Mouse (Mus musculus): Measurements from ENCODE around the gene Arhgap24.
"Not testable (repeated sequence)": the region's sequence is repeated elsewhere in the genome, so short reads cannot be mapped to it uniquely, and the experiment has no call there.

The Arhgap24 gene

GRCm38 (mm10) chr5:102855805-102856204, 374.6 kb downstream of the Arhgap24 start:
- Histone ChIP-seq H3K4me1 (replicated peaks; ENCODE audit: low read depth, low read length) (no peaks in the 10 kb centered on the region), H3K27me3 (ENCODE audit: insufficient read depth, low read length) (no peaks in the 10 kb centered on the region), H3K4me3 (replicated peaks; ENCODE audit: low read length) (no peak overlapping the region), H3K9me3 (ENCODE audit: low read length) (no peaks in the 10 kb centered on the region), H3K36me3 (ENCODE audit: insufficient read depth, low read length) (no peaks in the 10 kb centered on the region)
- TF ChIP-seq POU5F1 (IDR thresholded peaks at IDR 0.05; ENCODE audit: borderline replicate concordance, low read length) = no peak
- no peak for TF ChIP-seq CTCF (conservative IDR thresholded peaks at IDR 0.05; ENCODE audit: low read length)
- TF ChIP-seq NANOG (IDR thresholded peaks at IDR 0.05; ENCODE audit: borderline replicate concordance, low read length) = no peak

- Histone ChIP-seq H3K4me3 (replicated peaks; ENCODE audit: low read length) (no peak overlapping the region), H3K9me3 (ENCODE audit: low read length) (no peaks in the 10 kb centered on the region), H3K27me3 (ENCODE audit: insufficient read depth, low read length) (no peaks in the 10 kb centered on the region), H3K36me3 (ENCODE audit: insufficient read depth, low read length) (no peaks in the 10 kb centered on the region), H3K4me1 (replicated peaks; ENCODE audit: low read depth, low read length) (no peaks in the 10 kb centered on the region)
- TF ChIP-seq POU5F1 (IDR thresholded peaks at IDR 0.05; ENCODE audit: borderline replicate concordance, low read length) = no peak
- no peak for TF ChIP-seq CTCF (conservative IDR thresholded peaks at IDR 0.05; ENCODE audit: low read length)
- TF ChIP-seq NANOG (IDR thresholded peaks at IDR 0.05; ENCODE audit: borderline replicate concordance, low read length) = no peak
These were observed 376.9 kb downstream of the Arhgap24 start for GRCm38 (mm10) chr5:102858047-102858446.

- H3K9me3 ChIP-seq (ENCODE audit: low read length) = no peaks in the 10 kb centered on the region
- H3K27me3 ChIP-seq (ENCODE audit: insufficient read depth, low read length) = no peaks in the 10 kb centered on the region
- TF ChIP-seq NANOG (IDR thresholded peaks at IDR 0.05; ENCODE audit: borderline replicate concordance, low read length) (no peak), CTCF (conservative IDR thresholded peaks at IDR 0.05; ENCODE audit: low read length) (no peak), POU5F1 (IDR thresholded peaks at IDR 0.05; ENCODE audit: borderline replicate concordance, low read length) (no peak)
- H3K4me1 ChIP-seq (replicated peaks; ENCODE audit: low read depth, low read length) = no peaks in the 10 kb centered on the region
- H3K36me3 ChIP-seq (ENCODE audit: insufficient read depth, low read length) = no peaks in the 10 kb centered on the region
- no peak overlapping the region for H3K4me3 ChIP-seq (replicated peaks; ENCODE audit: low read length)
These were observed 378.6 kb downstream of the Arhgap24 start for GRCm38 (mm10) chr5:102859749-102860148.

- TF ChIP-seq POU5F1 (IDR thresholded peaks at IDR 0.05; ENCODE audit: borderline replicate concordance, low read length) = no peak
- TF ChIP-seq NANOG (IDR thresholded peaks at IDR 0.05; ENCODE audit: borderline replicate concordance, low read length) = no peak
- no peak for TF ChIP-seq CTCF (conservative IDR thresholded peaks at IDR 0.05; ENCODE audit: low read length)
- H3K36me3 ChIP-seq (ENCODE audit: insufficient read depth, low read length) = no peaks in the 10 kb centered on the region
- H3K4me3 ChIP-seq (replicated peaks; ENCODE audit: low read length) = no peak overlapping the region
These were observed 387.0 kb downstream of the Arhgap24 start for GRCm38 (mm10) chr5:102868196-102868595.

GRCm38 (mm10) chr5:102872996-102873395, 391.8 kb downstream of the Arhgap24 start:
- H3K36me3 ChIP-seq (ENCODE audit: insufficient read depth, low read length); H3K4me3 ChIP-seq (replicated peaks; ENCODE audit: low read length); H3K4me1 ChIP-seq (replicated peaks; ENCODE audit: low read depth, low read length); H3K27me3 ChIP-seq (ENCODE audit: insufficient read depth, low read length); H3K9me3 ChIP-seq (ENCODE audit: low read length): not testable (repeated sequence)

More at GRCm38 (mm10) chr5:102868196-102868595, 387.0 kb downstream of the Arhgap24 start:
- Histone ChIP-seq H3K4me1 (replicated peaks; ENCODE audit: low read depth, low read length) (no peaks in the 10 kb centered on the region), H3K9me3 (ENCODE audit: low read length) (no peaks in the 10 kb centered on the region), H3K27me3 (ENCODE audit: insufficient read depth, low read length) (no peaks in the 10 kb centered on the region)

- Histone ChIP-seq H3K9me3 (ENCODE audit: low read length) (no peaks in the 10 kb centered on the region), H3K4me1 (replicated peaks; ENCODE audit: low read depth, low read length) (peaks cover 6% of the 10 kb centered on the region; the same call in 1 of the 2 replicates), H3K27me3 (ENCODE audit: insufficient read depth, low read length) (no peaks in the 10 kb centered on the region), H3K36me3 (ENCODE audit: insufficient read depth, low read length) (no peaks in the 10 kb centered on the region), H3K4me3 (replicated peaks; ENCODE audit: low read length) (no peak overlapping the region)
- TF ChIP-seq CTCF (conservative IDR thresholded peaks at IDR 0.05; ENCODE audit: low read length) (peak; percentile 57), NANOG (IDR thresholded peaks at IDR 0.05; ENCODE audit: borderline replicate concordance, low read length) (no peak)
These were observed 393.6 kb downstream of the Arhgap24 start for GRCm38 (mm10) chr5:102874605-102875298.

GRCm38 (mm10) chr5:102875628-102876027, 394.4 kb downstream of the Arhgap24 start:
- no peaks in the 10 kb centered on the region for H3K9me3 ChIP-seq (ENCODE audit: low read length)
- TF ChIP-seq CTCF (conservative IDR thresholded peaks at IDR 0.05; ENCODE audit: low read length) = no peak
- no peak for TF ChIP-seq POU5F1 (IDR thresholded peaks at IDR 0.05; ENCODE audit: borderline replicate concordance, low read length)
- TF ChIP-seq NANOG (IDR thresholded peaks at IDR 0.05; ENCODE audit: borderline replicate concordance, low read length) = no peak
- H3K36me3 ChIP-seq (ENCODE audit: insufficient read depth, low read length) = no peaks in the 10 kb centered on the region
- H3K4me3 ChIP-seq (replicated peaks; ENCODE audit: low read length) = no peak overlapping the region
- no peaks in the 10 kb centered on the region for H3K27me3 ChIP-seq (ENCODE audit: insufficient read depth, low read length)
- H3K4me1 ChIP-seq (replicated peaks; ENCODE audit: low read depth, low read length) = peaks cover 6% of the 10 kb centered on the region; the same call in 1 of the 2 replicates

- no peaks in the 10 kb centered on the region for H3K4me1 ChIP-seq (replicated peaks; ENCODE audit: low read depth, low read length)
- H3K4me3 ChIP-seq (replicated peaks; ENCODE audit: low read length) = no peak overlapping the region
- TF ChIP-seq POU5F1 (IDR thresholded peaks at IDR 0.05; ENCODE audit: borderline replicate concordance, low read length) = no peak
- no peak for TF ChIP-seq CTCF (conservative IDR thresholded peaks at IDR 0.05; ENCODE audit: low read length)
- TF ChIP-seq NANOG (IDR thresholded peaks at IDR 0.05; ENCODE audit: borderline replicate concordance, low read length) = no peak
- H3K9me3 ChIP-seq (ENCODE audit: low read length) = no peaks in the 10 kb centered on the region
- 0 out of 2 replicates have a peak, but pooled peaks cover 2% of the 10 kb centered on the region for H3K27me3 ChIP-seq (ENCODE audit: insufficient read depth, low read length)
- H3K36me3 ChIP-seq (ENCODE audit: insufficient read depth, low read length) = no peaks in the 10 kb centered on the region
These were observed 407.4 kb downstream of the Arhgap24 start for GRCm38 (mm10) chr5:102888482-102889162.

GRCm38 (mm10) chr5:102889163-102889488, 407.9 kb downstream of the Arhgap24 start:
- Histone ChIP-seq H3K4me1 (replicated peaks; ENCODE audit: low read depth, low read length) (no peaks in the 10 kb centered on the region), H3K4me3 (replicated peaks; ENCODE audit: low read length) (no peak overlapping the region), H3K27me3 (ENCODE audit: insufficient read depth, low read length) (0 out of 2 replicates have a peak, but pooled peaks cover 2% of the 10 kb centered on the region), H3K9me3 (ENCODE audit: low read length) (no peaks in the 10 kb centered on the region), H3K36me3 (ENCODE audit: insufficient read depth, low read length) (no peaks in the 10 kb centered on the region)
- TF ChIP-seq NANOG (IDR thresholded peaks at IDR 0.05; ENCODE audit: borderline replicate concordance, low read length) (no peak), POU5F1 (IDR thresholded peaks at IDR 0.05; ENCODE audit: borderline replicate concordance, low read length) (no peak)

Data from E14TG2a.4 (cell line).